Mouse (Mus musculus): Measurements from ENCODE around the gene Foxc2. TPM values are rescaled to one million over a fixed set of nuclear protein-coding genes. Genes with fewer than 3 reads are reported as not detected.

The Foxc2 gene
- polyA plus RNA-seq, 1 experiment from 2014 or later = 7.4 TPM

DNA sequence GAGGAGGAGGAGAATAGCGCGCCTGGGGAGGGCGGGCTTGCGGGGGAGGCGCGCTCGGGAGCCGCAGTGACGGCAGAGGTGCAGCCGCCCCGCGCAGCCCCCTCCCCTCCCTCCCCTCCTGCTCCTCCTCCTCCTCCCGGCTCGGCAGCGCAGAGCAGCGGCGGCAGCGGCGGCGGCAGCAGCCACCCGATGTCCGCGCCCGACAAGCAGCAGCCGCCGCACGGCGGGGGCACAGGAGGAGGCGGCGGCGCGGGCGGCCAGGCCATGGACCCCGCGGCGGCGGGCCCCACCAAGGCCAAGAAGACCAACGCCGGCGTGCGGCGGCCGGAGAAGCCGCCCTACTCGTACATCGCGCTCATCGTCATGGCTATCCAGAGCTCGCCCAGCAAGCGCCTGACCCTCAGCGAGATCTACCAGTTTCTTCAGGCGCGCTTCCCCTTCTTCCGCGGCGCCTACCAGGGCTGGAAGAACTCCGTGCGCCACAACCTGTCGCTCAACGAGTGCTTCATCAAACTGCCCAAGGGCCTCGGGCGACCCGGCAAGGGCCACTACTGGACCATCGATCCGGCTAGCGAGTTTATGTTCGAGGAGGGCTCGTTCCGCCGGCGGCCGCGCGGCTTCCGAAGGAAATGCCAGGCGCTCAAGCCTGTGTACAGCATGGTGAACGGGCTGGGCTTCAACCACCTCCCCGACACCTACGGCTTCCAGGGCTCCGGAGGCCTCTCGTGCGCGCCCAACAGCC lies 31.6 kb upstream of the Foxc2 start, which contains the start of gene Foxf1:
Gene Foxf1, plus strand, starts transcription at position 177 of the 742 bp plus-strand sequence.
- peak; percentile 56 for ATAC-seq (ENCODE audit: low read depth)
- H3K36me3 ChIP-seq (ENCODE audit: control insufficient read depth, insufficient read depth, low read length) = no peaks in the 10 kb centered on the region
- peaks cover 100% of the 10 kb centered on the region for H3K27me3 ChIP-seq (replicated peaks; ENCODE audit: control insufficient read depth, insufficient read depth, low read length)
- DNase-seq (ENCODE audit: low spot score) = peak; percentile 65
- H3K27ac ChIP-seq (replicated peaks; ENCODE audit: low read depth, low read length) = peak within 1 kb of the TSS; percentile 81
- peaks cover 6% of the 10 kb centered on the region; the same call in 1 of the 2 replicates for H3K4me1 ChIP-seq (ENCODE audit: control insufficient read depth, insufficient read depth, low read length)
- peak within 1 kb of the TSS; percentile 95 for H3K4me2 ChIP-seq (ENCODE audit: low read depth, low read length)
- peak within 1 kb of the TSS; percentile 50 for H3K4me3 ChIP-seq (ENCODE audit: low read depth, low read length)
- no peaks in the 10 kb centered on the region for H3K9me3 ChIP-seq (ENCODE audit: control insufficient read depth, low read length)
- 0% methylated on average over 17 of the region's 83 CpGs for WGBS
- H3K9ac ChIP-seq (ENCODE audit: low read depth, low read length) = peak within 1 kb of the TSS; percentile 67

DNA sequence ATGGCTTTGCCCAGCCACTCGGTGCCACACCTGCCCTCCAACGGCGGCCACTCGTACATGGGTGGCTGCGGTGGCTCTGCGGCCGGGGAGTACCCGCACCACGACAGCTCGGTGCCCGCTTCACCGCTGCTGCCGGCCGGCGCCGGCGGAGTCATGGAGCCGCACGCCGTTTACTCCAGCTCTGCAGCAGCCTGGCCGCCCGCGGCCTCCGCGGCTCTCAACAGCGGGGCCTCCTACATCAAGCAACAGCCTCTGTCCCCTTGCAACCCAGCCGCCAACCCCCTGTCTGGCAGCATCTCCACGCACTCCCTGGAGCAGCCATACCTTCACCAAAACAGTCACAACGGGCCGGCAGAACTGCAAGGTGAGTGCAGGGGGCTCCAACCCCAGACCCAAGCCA lies 31.0 kb upstream of the Foxc2 start:
- peaks cover 100% of the 10 kb centered on the region for H3K27me3 ChIP-seq (replicated peaks; ENCODE audit: control insufficient read depth, insufficient read depth, low read length)
- peak overlapping the region; percentile 67 for H3K9ac ChIP-seq (ENCODE audit: low read depth, low read length)
- peaks cover 6% of the 10 kb centered on the region; the same call in 1 of the 2 replicates for H3K4me1 ChIP-seq (ENCODE audit: control insufficient read depth, insufficient read depth, low read length)
- H3K4me2 ChIP-seq (ENCODE audit: low read depth, low read length) = peak overlapping the region; percentile 95
- H3K9me3 ChIP-seq (ENCODE audit: control insufficient read depth, low read length) = no peaks in the 10 kb centered on the region
- no peak overlapping the region for H3K27ac ChIP-seq (replicated peaks; ENCODE audit: low read depth, low read length)
- H3K36me3 ChIP-seq (ENCODE audit: control insufficient read depth, insufficient read depth, low read length) = no peaks in the 10 kb centered on the region
- DNase-seq (ENCODE audit: low spot score) = no peak
- WGBS = 3% methylated on average over 12 of the region's 30 CpGs
- no peak for ATAC-seq (ENCODE audit: low read depth)
- H3K4me3 ChIP-seq (ENCODE audit: low read depth, low read length) = peak overlapping the region; percentile 50

- Histone ChIP-seq H3K9ac (ENCODE audit: low read depth, low read length) (peak overlapping the region; percentile 67), H3K27ac (replicated peaks; ENCODE audit: low read depth, low read length) (no peak overlapping the region), H3K4me3 (ENCODE audit: low read depth, low read length) (peak overlapping the region; percentile 50), H3K27me3 (replicated peaks; ENCODE audit: control insufficient read depth, insufficient read depth, low read length) (peaks cover 100% of the 10 kb centered on the region), H3K4me1 (ENCODE audit: control insufficient read depth, insufficient read depth, low read length) (peaks cover 6% of the 10 kb centered on the region; the same call in 1 of the 2 replicates), H3K9me3 (ENCODE audit: control insufficient read depth, low read length) (no peaks in the 10 kb centered on the region), H3K36me3 (ENCODE audit: control insufficient read depth, insufficient read depth, low read length) (no peaks in the 10 kb centered on the region), H3K4me2 (ENCODE audit: low read depth, low read length) (peak overlapping the region; percentile 95)
- DNase-seq (ENCODE audit: low spot score) (no peak), ATAC-seq (ENCODE audit: low read depth) (no peak)
- 63% methylated on average over 3 of the region's 3 CpGs for WGBS
Measured at GRCm38 (mm10) chr8:121085561-121085960, 30.4 kb upstream of the Foxc2 start.

- peak overlapping the region; percentile 67 for H3K9ac ChIP-seq (ENCODE audit: low read depth, low read length)
- ATAC-seq (ENCODE audit: low read depth) = no peak
Measured at GRCm38 (mm10) chr8:121086004-121086900, 29.7 kb upstream of the Foxc2 start.

DNA sequence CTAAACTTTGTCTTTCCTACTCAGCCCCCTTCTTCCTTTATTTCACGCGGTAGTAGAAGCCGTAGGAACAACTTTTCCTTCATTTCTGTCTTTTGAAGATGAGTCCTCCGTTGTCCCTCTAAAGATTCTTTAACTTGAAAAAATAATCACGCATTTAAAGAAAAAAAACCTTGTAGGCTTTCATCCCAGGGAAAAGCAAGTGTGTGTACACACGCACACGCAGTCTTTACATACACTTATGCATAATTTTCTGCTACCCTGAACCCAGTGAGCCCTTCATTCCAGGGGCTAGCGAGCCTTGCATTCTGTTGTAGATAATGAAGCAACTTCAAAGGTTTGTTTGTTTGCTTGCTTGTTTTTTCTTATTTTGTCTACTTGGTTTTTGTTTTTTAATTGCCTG lies 27.7 kb upstream of the Foxc2 start:
- no peaks in the 10 kb centered on the region for H3K36me3 ChIP-seq (ENCODE audit: control insufficient read depth, insufficient read depth, low read length)
- no peaks in the 10 kb centered on the region for H3K9me3 ChIP-seq (ENCODE audit: control insufficient read depth, low read length)
- DNase-seq (ENCODE audit: low spot score) (no peak), ATAC-seq (ENCODE audit: low read depth) (no peak)
- WGBS = 11% methylated on average over 8 of the region's 8 CpGs
- H3K4me1 ChIP-seq (ENCODE audit: control insufficient read depth, insufficient read depth, low read length) = no peaks in the 10 kb centered on the region
- no peak overlapping the region for H3K27ac ChIP-seq (replicated peaks; ENCODE audit: low read depth, low read length)
- H3K27me3 ChIP-seq (replicated peaks; ENCODE audit: control insufficient read depth, insufficient read depth, low read length) = peaks cover 100% of the 10 kb centered on the region
- peak overlapping the region; percentile 37; the same call in 1 of the 2 replicates for H3K9ac ChIP-seq (ENCODE audit: low read depth, low read length)
- H3K4me2 ChIP-seq (ENCODE audit: low read depth, low read length) = peak overlapping the region; percentile 30
- H3K4me3 ChIP-seq (ENCODE audit: low read depth, low read length) = peak overlapping the region; percentile 50

More at GRCm38 (mm10) chr8:121086004-121086900, 29.7 kb upstream of the Foxc2 start:
- DNase-seq (ENCODE audit: low spot score) = no peak
- Histone ChIP-seq H3K4me1 (ENCODE audit: control insufficient read depth, insufficient read depth, low read length) (peaks cover 6% of the 10 kb centered on the region; the same call in 1 of the 2 replicates), H3K9me3 (ENCODE audit: control insufficient read depth, low read length) (no peaks in the 10 kb centered on the region), H3K4me2 (ENCODE audit: low read depth, low read length) (peak overlapping the region; percentile 95), H3K27me3 (replicated peaks; ENCODE audit: control insufficient read depth, insufficient read depth, low read length) (peaks cover 100% of the 10 kb centered on the region), H3K4me3 (ENCODE audit: low read depth, low read length) (peak overlapping the region; percentile 50), H3K36me3 (ENCODE audit: control insufficient read depth, insufficient read depth, low read length) (no peaks in the 10 kb centered on the region), H3K27ac (replicated peaks; ENCODE audit: low read depth, low read length) (no peak overlapping the region)
- WGBS = 31% methylated on average over 19 of the region's 19 CpGs

- Histone ChIP-seq H3K4me3 (ENCODE audit: low read depth, low read length) (peak overlapping the region; percentile 50), H3K27ac (replicated peaks; ENCODE audit: low read depth, low read length) (no peak overlapping the region), H3K4me2 (ENCODE audit: low read depth, low read length) (peak overlapping the region; percentile 30), H3K4me1 (ENCODE audit: control insufficient read depth, insufficient read depth, low read length) (no peaks in the 10 kb centered on the region), H3K36me3 (ENCODE audit: control insufficient read depth, insufficient read depth, low read length) (no peaks in the 10 kb centered on the region), H3K27me3 (replicated peaks; ENCODE audit: control insufficient read depth, insufficient read depth, low read length) (peaks cover 100% of the 10 kb centered on the region), H3K9ac (ENCODE audit: low read depth, low read length) (peak overlapping the region; percentile 45; the same call in 1 of the 2 replicates), H3K9me3 (ENCODE audit: control insufficient read depth, low read length) (no peaks in the 10 kb centered on the region)
- ATAC-seq (ENCODE audit: low read depth) (no peak), DNase-seq (ENCODE audit: low spot score) (no peak)
- 6% methylated on average over 33 of the region's 40 CpGs for WGBS
Measured at GRCm38 (mm10) chr8:121088871-121089630, 26.9 kb upstream of the Foxc2 start.

DNA sequence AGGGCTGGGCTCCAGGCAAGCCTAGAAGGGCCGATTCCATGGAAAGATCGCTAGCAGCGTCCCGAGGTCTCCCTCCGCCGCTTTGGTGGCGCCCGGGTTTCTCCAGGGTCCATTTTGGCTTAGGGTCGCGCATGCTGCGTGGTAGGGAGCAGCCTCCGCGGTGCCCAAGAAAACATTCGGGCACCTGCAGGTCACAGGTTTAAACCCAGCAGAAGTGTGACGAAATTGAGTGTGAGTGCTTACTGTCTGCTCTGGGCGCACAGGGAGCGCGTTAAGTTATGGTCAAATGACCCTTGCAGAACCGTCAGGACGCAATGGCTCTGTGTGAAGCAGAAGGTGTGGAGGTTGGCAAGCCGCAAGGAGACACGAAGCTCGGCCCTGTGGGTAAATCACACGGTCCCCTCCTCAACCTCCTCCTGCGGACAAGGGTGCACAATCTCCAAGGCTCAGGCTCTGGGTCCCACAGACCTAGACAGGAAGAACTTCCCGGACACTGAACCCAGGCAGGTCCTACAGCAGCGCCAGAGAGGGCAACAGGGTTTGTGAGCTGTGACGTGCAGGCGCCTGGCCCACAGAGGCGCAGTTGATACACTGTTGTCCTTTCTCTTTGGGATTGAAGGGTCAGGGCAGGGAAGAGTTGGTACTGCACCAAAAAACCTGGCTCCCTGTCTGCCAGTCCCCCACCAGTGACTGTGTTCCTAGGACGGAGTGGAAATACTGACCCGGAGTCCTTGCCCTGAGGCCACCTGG lies 26.2 kb upstream of the Foxc2 start:
- Histone ChIP-seq H3K9ac (ENCODE audit: low read depth, low read length) (peak overlapping the region; percentile 45; the same call in 1 of the 2 replicates), H3K4me3 (ENCODE audit: low read depth, low read length) (peak overlapping the region; percentile 50), H3K27ac (replicated peaks; ENCODE audit: low read depth, low read length) (no peak overlapping the region), H3K4me2 (ENCODE audit: low read depth, low read length) (peak overlapping the region; percentile 30; the same call in 1 of the 2 replicates), H3K4me1 (ENCODE audit: control insufficient read depth, insufficient read depth, low read length) (no peaks in the 10 kb centered on the region), H3K36me3 (ENCODE audit: control insufficient read depth, insufficient read depth, low read length) (no peaks in the 10 kb centered on the region), H3K9me3 (ENCODE audit: control insufficient read depth, low read length) (no peaks in the 10 kb centered on the region), H3K27me3 (replicated peaks; ENCODE audit: control insufficient read depth, insufficient read depth, low read length) (peaks cover 93% of the 10 kb centered on the region)
- no peak for ATAC-seq (ENCODE audit: low read depth)
- 5% methylated on average over 32 of the region's 32 CpGs for WGBS
- no peak for DNase-seq (ENCODE audit: low spot score)
